Mouse (Mus musculus) MEL (cell line): ENCODE measurements around the gene Olfr204.
"Not testable (repeated sequence)": the region's sequence is repeated elsewhere in the genome, so short reads cannot be mapped to it uniquely, and the experiment has no call there.

ENCODE experiments used
- CHD2 ChIP-seq: IDR thresholded peaks from 2 replicates; pipeline ENCODE4 v1.6.1; 2011; ENCODE audit warnings: low read length, improper control_type of control experiment
- CTCF ChIP-seq, 3 experiments: IDR thresholded peaks in 2 of 3; conservative IDR thresholded peaks in 1 of 3; 2 replicates each; pipeline ENCODE4 v1.5.1; 2011 to 2012; ENCODE audit warnings: low read length in 3 of 3, low read depth in 2 of 3, mild to moderate bottlenecking in 2 of 3, improper control_type of control experiment in 1 of 3, inconsistent platforms in 1 of 3, mixed read lengths in 1 of 3, moderate library complexity in 1 of 3; ENCODE audit not compliant: control insufficient read depth in 1 of 3, insufficient read depth in 1 of 3, poor library complexity in 1 of 3, severe bottlenecking in 1 of 3
- GATA1 ChIP-seq: IDR thresholded peaks from 2 replicates; pipeline ENCODE4 v1.6.1; 2011; ENCODE audit warnings: low read depth, low read length, improper control_type of control experiment
- HCFC1 ChIP-seq: IDR thresholded peaks from 2 replicates; pipeline ENCODE4 v1.6.1; 2012; ENCODE audit warnings: low read depth, mild to moderate bottlenecking, inconsistent platforms, low read length, improper control_type of control experiment, moderate library complexity
- MAFK ChIP-seq: IDR thresholded peaks from 2 replicates; pipeline ENCODE4 v1.6.1; 2011; ENCODE audit warnings: low read depth, mild to moderate bottlenecking, low read length, improper control_type of control experiment, borderline replicate concordance
- MAX ChIP-seq: IDR thresholded peaks from 2 replicates; pipeline ENCODE4 v1.6.1; 2011; ENCODE audit warnings: low read length, improper control_type of control experiment
- MEF2A ChIP-seq: IDR thresholded peaks from 2 replicates; pipeline ENCODE4 v1.6.1; 2014; ENCODE audit warnings: low read depth, mild to moderate bottlenecking, inconsistent platforms, low read length, improper control_type of control experiment; ENCODE audit not compliant: poor library complexity, insufficient replicate concordance, severe bottlenecking; ENCODE audit errors: extremely low read depth
- MXI1 ChIP-seq: IDR thresholded peaks from 2 replicates; pipeline ENCODE4 v1.6.1; 2011; ENCODE audit warnings: mild to moderate bottlenecking, low read depth, low read length, improper control_type of control experiment
- MYC ChIP-seq: IDR thresholded peaks from 2 replicates; pipeline ENCODE4 v1.6.1; 2011; ENCODE audit warnings: low read depth, mild to moderate bottlenecking, low read length, improper control_type of control experiment, moderate library complexity
- POLR2A ChIP-seq, 2 experiments: IDR thresholded peaks; 2 replicates each; pipeline ENCODE4 v1.6.1; 2011 to 2012; ENCODE audit warnings: low read length in 2 of 2, mild to moderate bottlenecking in 2 of 2, control low read depth in 1 of 2, improper control_type of control experiment in 1 of 2, low read depth in 1 of 2, moderate library complexity in 1 of 2; ENCODE audit not compliant: control insufficient read depth in 1 of 2, insufficient read depth in 1 of 2, poor library complexity in 1 of 2
- RAD21 ChIP-seq: IDR thresholded peaks from 2 replicates; pipeline ENCODE4 v1.6.1; 2011; ENCODE audit warnings: mild to moderate bottlenecking, low read depth, low read length, improper control_type of control experiment
- USF2 ChIP-seq, 2 experiments: IDR thresholded peaks; 2 replicates each; pipeline ENCODE4 v1.6.1; 2011 to 2012; ENCODE audit warnings: improper control_type of control experiment in 2 of 2, low read length in 2 of 2, borderline replicate concordance in 1 of 2, inconsistent platforms in 1 of 2, low read depth in 1 of 2, mild to moderate bottlenecking in 1 of 2; ENCODE audit not compliant: insufficient read depth in 1 of 2
- ZC3H11A ChIP-seq: IDR thresholded peaks from 2 replicates; pipeline ENCODE4 v1.6.1; 2012; ENCODE audit warnings: low read depth, mild to moderate bottlenecking, inconsistent platforms, low read length, improper control_type of control experiment
- ZKSCAN1 ChIP-seq: IDR thresholded peaks from 2 replicates; pipeline ENCODE4 v1.6.1; 2012; ENCODE audit warnings: low read depth, mild to moderate bottlenecking, inconsistent platforms, low read length, improper control_type of control experiment, moderate library complexity

- not testable (repeated sequence) for TF ChIP-seq POLR2A (IDR thresholded peaks at IDR 0.05; ENCODE audit: control insufficient read depth in 1 of 2, insufficient read depth in 1 of 2, low read depth in 1 of 2, low read length in 2 of 2, poor library complexity in 1 of 2); ZC3H11A; MAX; CTCF (IDR thresholded peaks at IDR 0.05 in 2 of 3, conservative IDR thresholded peaks at IDR 0.05 in 1 of 3; ENCODE audit: control insufficient read depth in 1 of 3, insufficient read depth in 1 of 3, low read depth in 2 of 3, low read length in 3 of 3, poor library complexity in 1 of 3, severe bottlenecking in 1 of 3); ZKSCAN1; RAD21; MAFK; CHD2; GATA1; HCFC1; MEF2A; USF2 (IDR thresholded peaks at IDR 0.05; ENCODE audit: borderline replicate concordance in 1 of 2, insufficient read depth in 1 of 2, low read depth in 1 of 2, low read length in 2 of 2); MXI1
- TF ChIP-seq MYC, result 0 out of 2 replicates have a peak, but pooled peaks have one; percentile 26
These were observed 5.2 kb upstream of the Olfr204 start for GRCm38 (mm10) chr16:59323262-59323661.
